Mouse (Mus musculus): ENCODE results near the gene Itgav.

The Itgav gene

GRCm38 (mm10) chr2:83723921-83724826 is at the start of gene Itgav:
Gene Itgav, plus strand, starts transcription at chr2:83724397.
- peak; percentile 65 to 87 for DNase-seq (ENCODE audit: low spot score in 2 of 2)

GRCm38 (mm10) chr2:83674421-83674820 is 49.8 kb upstream of the Itgav start:
- no peak for DNase-seq (ENCODE audit: low spot score in 2 of 2)

GRCm38 (mm10) chr2:83674896-83675295 is 49.3 kb upstream of the Itgav start:
- DNase-seq (ENCODE audit: low spot score in 2 of 2), result no peak

- DNase-seq (ENCODE audit: low spot score in 2 of 2), result no peak
Observed at GRCm38 (mm10) chr2:83675681-83676080, 48.5 kb upstream of the Itgav start.

- no peak for DNase-seq (ENCODE audit: low spot score in 2 of 2)
Observed at GRCm38 (mm10) chr2:83676226-83676870, 47.8 kb upstream of the Itgav start.

GRCm38 (mm10) chr2:83681332-83681731 is 42.9 kb upstream of the Itgav start:
- DNase-seq (ENCODE audit: low spot score in 2 of 2), result no peak

GRCm38 (mm10) chr2:83681785-83682184 is 42.4 kb upstream of the Itgav start:
- no peak for DNase-seq (ENCODE audit: low spot score in 2 of 2)

GRCm38 (mm10) chr2:83682282-83682681 is 41.9 kb upstream of the Itgav start:
- DNase-seq (ENCODE audit: low spot score in 2 of 2), result no peak

GRCm38 (mm10) chr2:83683731-83684519 is 40.3 kb upstream of the Itgav start:
- DNase-seq (ENCODE audit: low spot score in 2 of 2), result no peak

- no peak for DNase-seq (ENCODE audit: low spot score in 2 of 2)
Observed at GRCm38 (mm10) chr2:83684691-83685090, 39.5 kb upstream of the Itgav start.

- DNase-seq (ENCODE audit: low spot score in 2 of 2), result no peak
Observed at GRCm38 (mm10) chr2:83690372-83690771, 33.8 kb upstream of the Itgav start.

GRCm38 (mm10) chr2:83692651-83693545 is 31.3 kb upstream of the Itgav start:
- no peak for DNase-seq (ENCODE audit: low spot score in 2 of 2)

- DNase-seq (ENCODE audit: low spot score in 2 of 2), result no peak
Observed at GRCm38 (mm10) chr2:83694061-83694460, 30.1 kb upstream of the Itgav start.

- no peak for DNase-seq (ENCODE audit: low spot score in 2 of 2)
Observed at GRCm38 (mm10) chr2:83695345-83696247, 28.6 kb upstream of the Itgav start.

- DNase-seq (ENCODE audit: low spot score in 2 of 2), result no peak
Observed at GRCm38 (mm10) chr2:83698484-83698883, 25.7 kb upstream of the Itgav start.

- DNase-seq (ENCODE audit: low spot score in 2 of 2), result no peak
Observed at GRCm38 (mm10) chr2:83699324-83699723, 24.9 kb upstream of the Itgav start.

GRCm38 (mm10) chr2:83700667-83701066 is 23.5 kb upstream of the Itgav start:
- no peak for DNase-seq (ENCODE audit: low spot score in 2 of 2)

GRCm38 (mm10) chr2:83702411-83702810 is 21.8 kb upstream of the Itgav start:
- DNase-seq (ENCODE audit: low spot score in 2 of 2), result no peak

GRCm38 (mm10) chr2:83705580-83706158 is 18.5 kb upstream of the Itgav start:
- no peak for DNase-seq (ENCODE audit: low spot score in 2 of 2)

Data from left cerebral cortex, adult 9 months (tissue).